Mouse (Mus musculus): ENCODE measurements around the gene Uqcr10. TPM values are rescaled to one million over a fixed set of nuclear protein-coding genes. Genes with fewer than 3 reads are reported as not detected.

The Uqcr10 gene
- 915 and 962 TPM in 2 replicates for polyA plus RNA-seq (2015; fragmentation: Nextera tagmentation; extraction: Ambion mirVana)

- H3K9me3 ChIP-seq (ENCODE audit: low read length): no peaks in the 10 kb centered on the region
- peak; percentile 99 for ATAC-seq (ENCODE audit: low FRiP score, low TSS enrichment)
- H3K9ac ChIP-seq (replicated peaks; ENCODE audit: low read length): peak within 1 kb of the TSS; percentile 98
- peak within 1 kb of the TSS; percentile 84 for H3K27ac ChIP-seq (ENCODE audit: low read length)
- peak within 1 kb of the TSS; percentile 96 for H3K4me3 ChIP-seq (ENCODE audit: low read length)
- peaks cover 16% of the 10 kb centered on the region for H3K36me3 ChIP-seq (ENCODE audit: insufficient read depth, low read length)
- under 1% methylated on average over 47 of the region's 47 CpGs for WGBS
- peak within 1 kb of the TSS; percentile 86 for H3K4me2 ChIP-seq (replicated peaks; ENCODE audit: low read depth, low read length)
- peaks cover 18% of the 10 kb centered on the region for H3K4me1 ChIP-seq (ENCODE audit: insufficient read depth, low read length)
- no peaks in the 10 kb centered on the region for H3K27me3 ChIP-seq (ENCODE audit: insufficient read depth, low read length)
Measured at GRCm38 (mm10) chr11:4704072-4704964, at the start of gene Uqcr10, which contains the start of gene Zmat5. Gene Uqcr10 (minus strand): TSS chr11:4704342. Gene Zmat5 (plus strand): TSS chr11:4704678.

- no peak overlapping the region for H3K9ac ChIP-seq (replicated peaks; ENCODE audit: low read length)
- 18% methylated on average over 10 of the region's 10 CpGs for WGBS
- no peak overlapping the region for H3K4me2 ChIP-seq (replicated peaks; ENCODE audit: low read depth, low read length)
- ATAC-seq (ENCODE audit: low FRiP score, low TSS enrichment): no peak
- H3K36me3 ChIP-seq (ENCODE audit: insufficient read depth, low read length): no peaks in the 10 kb centered on the region
- peaks cover 6% of the 10 kb centered on the region; the same call in 1 of the 2 replicates for H3K9me3 ChIP-seq (ENCODE audit: low read length)
- no peak overlapping the region for H3K27ac ChIP-seq (ENCODE audit: low read length)
- no peaks in the 10 kb centered on the region for H3K4me1 ChIP-seq (ENCODE audit: insufficient read depth, low read length)
- no peak overlapping the region for H3K4me3 ChIP-seq (ENCODE audit: low read length)
- peaks cover 28% of the 10 kb centered on the region for H3K27me3 ChIP-seq (ENCODE audit: insufficient read depth, low read length)
Measured at GRCm38 (mm10) chr11:4752836-4753235, 48.7 kb upstream of the Uqcr10 start.

GRCm38 (mm10) chr11:4750263-4750662, 46.1 kb upstream of the Uqcr10 start:
- 2% methylated on average over 9 of the region's 9 CpGs for WGBS
- Histone ChIP-seq H3K4me1 (ENCODE audit: insufficient read depth, low read length) (peaks cover 12% of the 10 kb centered on the region), H3K4me2 (replicated peaks; ENCODE audit: low read depth, low read length) (no peak overlapping the region), H3K9me3 (ENCODE audit: low read length) (peaks cover 6% of the 10 kb centered on the region; the same call in 1 of the 2 replicates), H3K27me3 (ENCODE audit: insufficient read depth, low read length) (peaks cover 54% of the 10 kb centered on the region), H3K36me3 (ENCODE audit: insufficient read depth, low read length) (no peaks in the 10 kb centered on the region), H3K4me3 (ENCODE audit: low read length) (no peak overlapping the region), H3K9ac (replicated peaks; ENCODE audit: low read length) (no peak overlapping the region), H3K27ac (ENCODE audit: low read length) (no peak overlapping the region)
- ATAC-seq (ENCODE audit: low FRiP score, low TSS enrichment): peak; percentile 46; the same call in 1 of the 2 replicates

- under 1% methylated on average over 12 of the region's 12 CpGs for WGBS
Measured at GRCm38 (mm10) chr11:4747285-4747684, 43.1 kb upstream of the Uqcr10 start.

GRCm38 (mm10) chr11:4746733-4747132, 42.6 kb upstream of the Uqcr10 start, which contains the start of gene Cabp7:
Gene Cabp7 (minus strand): TSS chr11:4746778.
- H3K4me1 ChIP-seq (ENCODE audit: insufficient read depth, low read length): peaks cover 12% of the 10 kb centered on the region
- ATAC-seq (ENCODE audit: low FRiP score, low TSS enrichment): no peak
- no peaks in the 10 kb centered on the region for H3K9me3 ChIP-seq (ENCODE audit: low read length)
- peaks cover 76% of the 10 kb centered on the region for H3K27me3 ChIP-seq (ENCODE audit: insufficient read depth, low read length)
- H3K9ac ChIP-seq (replicated peaks; ENCODE audit: low read length): no peak within 1 kb of the TSS
- peak within 1 kb of the TSS; percentile 53 for H3K4me3 ChIP-seq (ENCODE audit: low read length)
- H3K4me2 ChIP-seq (replicated peaks; ENCODE audit: low read depth, low read length): peak within 1 kb of the TSS; percentile 92
- 0% methylated on average over 23 of the region's 73 CpGs for WGBS
- H3K36me3 ChIP-seq (ENCODE audit: insufficient read depth, low read length): no peaks in the 10 kb centered on the region
- no peak within 1 kb of the TSS for H3K27ac ChIP-seq (ENCODE audit: low read length)

More at GRCm38 (mm10) chr11:4747285-4747684, 43.1 kb upstream of the Uqcr10 start:
- H3K27me3 ChIP-seq (ENCODE audit: insufficient read depth, low read length): peaks cover 76% of the 10 kb centered on the region
- H3K27ac ChIP-seq (ENCODE audit: low read length): no peak overlapping the region
- H3K36me3 ChIP-seq (ENCODE audit: insufficient read depth, low read length): no peaks in the 10 kb centered on the region
- H3K9me3 ChIP-seq (ENCODE audit: low read length): no peaks in the 10 kb centered on the region
- H3K9ac ChIP-seq (replicated peaks; ENCODE audit: low read length): no peak overlapping the region
- peak overlapping the region; percentile 53 for H3K4me3 ChIP-seq (ENCODE audit: low read length)
- peak overlapping the region; percentile 92 for H3K4me2 ChIP-seq (replicated peaks; ENCODE audit: low read depth, low read length)
- ATAC-seq (ENCODE audit: low FRiP score, low TSS enrichment): no peak
- H3K4me1 ChIP-seq (ENCODE audit: insufficient read depth, low read length): peaks cover 12% of the 10 kb centered on the region

- no peaks in the 10 kb centered on the region for H3K9me3 ChIP-seq (ENCODE audit: low read length)
- H3K9ac ChIP-seq (replicated peaks; ENCODE audit: low read length): no peak overlapping the region
- H3K4me2 ChIP-seq (replicated peaks; ENCODE audit: low read depth, low read length): peak overlapping the region; percentile 92
- peak overlapping the region; percentile 53 for H3K4me3 ChIP-seq (ENCODE audit: low read length)
- no peak overlapping the region for H3K27ac ChIP-seq (ENCODE audit: low read length)
- peaks cover 12% of the 10 kb centered on the region for H3K4me1 ChIP-seq (ENCODE audit: insufficient read depth, low read length)
- under 1% methylated on average over 21 of the region's 39 CpGs for WGBS
- H3K36me3 ChIP-seq (ENCODE audit: insufficient read depth, low read length): no peaks in the 10 kb centered on the region
- no peak for ATAC-seq (ENCODE audit: low FRiP score, low TSS enrichment)
- peaks cover 76% of the 10 kb centered on the region for H3K27me3 ChIP-seq (ENCODE audit: insufficient read depth, low read length)
Measured at GRCm38 (mm10) chr11:4745969-4746368, 41.8 kb upstream of the Uqcr10 start.

- WGBS: 66% methylated on average over 6 of the region's 6 CpGs
- no peaks in the 10 kb centered on the region for H3K36me3 ChIP-seq (ENCODE audit: insufficient read depth, low read length)
- no peak overlapping the region for H3K4me2 ChIP-seq (replicated peaks; ENCODE audit: low read depth, low read length)
- no peaks in the 10 kb centered on the region for H3K9me3 ChIP-seq (ENCODE audit: low read length)
- H3K9ac ChIP-seq (replicated peaks; ENCODE audit: low read length): no peak overlapping the region
- H3K27me3 ChIP-seq (ENCODE audit: insufficient read depth, low read length): peaks cover 66% of the 10 kb centered on the region
- no peak overlapping the region for H3K27ac ChIP-seq (ENCODE audit: low read length)
- H3K4me3 ChIP-seq (ENCODE audit: low read length): no peak overlapping the region
- peaks cover 12% of the 10 kb centered on the region for H3K4me1 ChIP-seq (ENCODE audit: insufficient read depth, low read length)
- no peak for ATAC-seq (ENCODE audit: low FRiP score, low TSS enrichment)
Measured at GRCm38 (mm10) chr11:4744691-4745090, 40.5 kb upstream of the Uqcr10 start.

- 40% methylated on average over 5 of the region's 5 CpGs for WGBS
- H3K4me2 ChIP-seq (replicated peaks; ENCODE audit: low read depth, low read length): no peak overlapping the region
- no peak overlapping the region for H3K4me3 ChIP-seq (ENCODE audit: low read length)
- H3K9ac ChIP-seq (replicated peaks; ENCODE audit: low read length): no peak overlapping the region
- H3K27me3 ChIP-seq (ENCODE audit: insufficient read depth, low read length): peaks cover 27% of the 10 kb centered on the region
- H3K9me3 ChIP-seq (ENCODE audit: low read length): no peaks in the 10 kb centered on the region
- H3K36me3 ChIP-seq (ENCODE audit: insufficient read depth, low read length): no peaks in the 10 kb centered on the region
- H3K27ac ChIP-seq (ENCODE audit: low read length): no peak overlapping the region
- no peak for ATAC-seq (ENCODE audit: low FRiP score, low TSS enrichment)
- H3K4me1 ChIP-seq (ENCODE audit: insufficient read depth, low read length): peaks cover 3% of the 10 kb centered on the region
Measured at GRCm38 (mm10) chr11:4740785-4741184, 36.6 kb upstream of the Uqcr10 start.

GRCm38 (mm10) chr11:4738719-4739118, 34.6 kb upstream of the Uqcr10 start:
- no peak overlapping the region for H3K4me3 ChIP-seq (ENCODE audit: low read length)
- no peak for ATAC-seq (ENCODE audit: low FRiP score, low TSS enrichment)
- H3K4me2 ChIP-seq (replicated peaks; ENCODE audit: low read depth, low read length): no peak overlapping the region
- no peaks in the 10 kb centered on the region for H3K36me3 ChIP-seq (ENCODE audit: insufficient read depth, low read length)
- no peak overlapping the region for H3K9ac ChIP-seq (replicated peaks; ENCODE audit: low read length)
- no peaks in the 10 kb centered on the region for H3K9me3 ChIP-seq (ENCODE audit: low read length)
- no peaks in the 10 kb centered on the region for H3K4me1 ChIP-seq (ENCODE audit: insufficient read depth, low read length)
- H3K27me3 ChIP-seq (ENCODE audit: insufficient read depth, low read length): peaks cover 7% of the 10 kb centered on the region
- 93% methylated on average over 16 of the region's 16 CpGs for WGBS
- H3K27ac ChIP-seq (ENCODE audit: low read length): no peak overlapping the region

- no peak overlapping the region for H3K4me3 ChIP-seq (ENCODE audit: low read length)
- no peaks in the 10 kb centered on the region for H3K4me1 ChIP-seq (ENCODE audit: insufficient read depth, low read length)
- H3K9me3 ChIP-seq (ENCODE audit: low read length): no peaks in the 10 kb centered on the region
- H3K36me3 ChIP-seq (ENCODE audit: insufficient read depth, low read length): no peaks in the 10 kb centered on the region
- WGBS: 81% methylated on average over 10 of the region's 10 CpGs
- no peak overlapping the region for H3K27ac ChIP-seq (ENCODE audit: low read length)
- H3K27me3 ChIP-seq (ENCODE audit: insufficient read depth, low read length): no peaks in the 10 kb centered on the region; the same call in 1 of the 2 replicates
- no peak overlapping the region for H3K9ac ChIP-seq (replicated peaks; ENCODE audit: low read length)
- H3K4me2 ChIP-seq (replicated peaks; ENCODE audit: low read depth, low read length): no peak overlapping the region
- no peak for ATAC-seq (ENCODE audit: low FRiP score, low TSS enrichment)
Measured at GRCm38 (mm10) chr11:4737682-4738081, 33.5 kb upstream of the Uqcr10 start.
